Mouse (Mus musculus): Measurements from ENCODE around the gene Apln.

- TF ChIP-seq POLR2A (IDR thresholded peaks at IDR 0.05; ENCODE audit: extremely low read depth, insufficient read depth, low read length) (no peak), CTCF (IDR thresholded peaks at IDR 0.05; ENCODE audit: low read depth, low read length) (no peak)
Measured at GRCm38 (mm10) chrX:47988024-47988423, 46.6 kb downstream of the Apln start.
